Mouse (Mus musculus) forebrain, embryonic 16.5 days (tissue): Measurements from ENCODE around the gene Actb. TPM values are rescaled to one million over a fixed set of nuclear protein-coding genes. Genes with fewer than 3 reads are reported as not detected.

ENCODE experiments used
- ATAC-seq: fragments of 200-750 bp; cut with Nextera tagmentation; 2 replicates; pipeline ENCODE4 v1.8.0; 2017; ENCODE audit warnings: mild to moderate bottlenecking, moderate library complexity
- H3K27ac ChIP-seq: fragments of 300-500 bp; sonication (generic); 2 replicates; pipeline ENCODE4 v1.5.1; 2014; ENCODE audit warnings: low read length, control low read depth
- H3K27me3 ChIP-seq: fragments of 300-500 bp; sonication (generic); replicated peaks from 2 replicates; pipeline ENCODE4 v1.6.1; 2014; ENCODE audit warnings: low read length; ENCODE audit not compliant: control insufficient read depth, insufficient read depth
- H3K36me3 ChIP-seq: fragments of 300-500 bp; sonication (generic); 2 replicates; pipeline ENCODE4 v1.6.1; 2014; ENCODE audit not compliant: control insufficient read depth, insufficient read depth
- H3K4me1 ChIP-seq: fragments of 300-500 bp; sonication (generic); replicated peaks from 2 replicates; pipeline ENCODE4 v1.6.1; 2014; ENCODE audit warnings: low read length; ENCODE audit not compliant: control insufficient read depth, insufficient read depth
- H3K4me2 ChIP-seq: fragments of 300-500 bp; sonication (generic); 2 replicates; pipeline ENCODE4 v1.6.1; 2014; ENCODE audit warnings: mild to moderate bottlenecking, low read length, control low read depth
- H3K4me3 ChIP-seq: fragments of 300-500 bp; sonication (generic); replicated peaks from 2 replicates; pipeline ENCODE4 v1.5.1; 2014; ENCODE audit warnings: mild to moderate bottlenecking, low read length, control low read depth
- H3K9ac ChIP-seq: fragments of 300-500 bp; sonication (generic); replicated peaks from 2 replicates; pipeline ENCODE4 v1.6.1; 2014; ENCODE audit warnings: low read depth, low read length, control low read depth
- H3K9me3 ChIP-seq: fragments of 300-500 bp; sonication (generic); 2 replicates; pipeline ENCODE4 v1.6.1; 2016; ENCODE audit warnings: low read length; ENCODE audit not compliant: control insufficient read depth
- WGBS: fragments of 180-500 bp; shearing (Covaris S2); extraction: QIAGEN DNeasy Blood & Tissue Kit; methylation state at CpG from one replicate; pipeline ENCODE4 v1.1.7; 2014; 5-methylcytosine and 5-hydroxymethylcytosine counted together
- polyA plus RNA-seq: library from polyadenylated mRNA; unstranded; fragments of >200 nt; fragmentation: Nextera tagmentation; extraction: Ambion mirVana; gene quantifications from 2 replicates; pipeline ENCODE4 v1.2.1, GENCODE M21; 2015

The Actb gene
- polyA plus RNA-seq, 1 experiment from 2014 or later = 15,087 TPM

GRCm38 (mm10) chr5:142912739-142913138 is 6.2 kb upstream of the Actb start:
- H3K4me3 ChIP-seq = no peak overlapping the region
- H3K36me3 ChIP-seq = no peaks in the 10 kb centered on the region
- 85% methylated on average over 4 of the region's 4 CpGs for WGBS

GRCm38 (mm10) chr5:142912320-142912719 is 5.8 kb upstream of the Actb start:
- Histone ChIP-seq H3K4me1 (peaks cover 12% of the 10 kb centered on the region), H3K27ac (no peak overlapping the region), H3K9ac (no peak overlapping the region), H3K4me2 (no peak overlapping the region), H3K27me3 (no peaks in the 10 kb centered on the region), H3K36me3 (no peaks in the 10 kb centered on the region), H3K4me3 (no peak overlapping the region), H3K9me3 (no peaks in the 10 kb centered on the region)
- no peak for ATAC-seq
- 94% methylated on average over 3 of the region's 3 CpGs for WGBS

More at GRCm38 (mm10) chr5:142912739-142913138, 6.2 kb upstream of the Actb start:
- ATAC-seq = no peak
- Histone ChIP-seq H3K27ac (no peak overlapping the region), H3K4me2 (no peak overlapping the region), H3K4me1 (peaks cover 8% of the 10 kb centered on the region), H3K27me3 (no peaks in the 10 kb centered on the region), H3K9me3 (no peaks in the 10 kb centered on the region), H3K9ac (no peak overlapping the region)

- Histone ChIP-seq H3K9me3 (no peaks in the 10 kb centered on the region), H3K4me3 (no peak overlapping the region), H3K27ac (no peak overlapping the region), H3K36me3 (no peaks in the 10 kb centered on the region), H3K9ac (no peak overlapping the region), H3K4me2 (no peak overlapping the region), H3K27me3 (no peaks in the 10 kb centered on the region), H3K4me1 (peaks cover 17% of the 10 kb centered on the region)
- no peak for ATAC-seq
- WGBS = 90% methylated on average over 2 of the region's 2 CpGs
Observed at GRCm38 (mm10) chr5:142911629-142912028, 5.1 kb upstream of the Actb start.

GRCm38 (mm10) chr5:142909576-142910278 is 3.2 kb upstream of the Actb start:
- Histone ChIP-seq H3K27ac (0 out of 2 replicates have a peak overlapping the region, but pooled peaks have one; percentile 15), H3K36me3 (peaks cover under 1% of the 10 kb centered on the region; the same call in 1 of the 2 replicates), H3K27me3 (no peaks in the 10 kb centered on the region), H3K9me3 (no peaks in the 10 kb centered on the region), H3K4me2 (no peak overlapping the region), H3K9ac (no peak overlapping the region), H3K4me3 (no peak overlapping the region), H3K4me1 (peaks cover 19% of the 10 kb centered on the region)
- 74% methylated on average over 8 of the region's 8 CpGs for WGBS
- no peak for ATAC-seq

GRCm38 (mm10) chr5:142908941-142909575 is 2.5 kb upstream of the Actb start:
- Histone ChIP-seq H3K4me1 (peaks cover 25% of the 10 kb centered on the region), H3K4me3 (no peak overlapping the region), H3K27me3 (no peaks in the 10 kb centered on the region), H3K4me2 (no peak overlapping the region), H3K27ac (peak overlapping the region; percentile 16; the same call in 1 of the 2 replicates), H3K9ac (no peak overlapping the region), H3K9me3 (no peaks in the 10 kb centered on the region), H3K36me3 (peaks cover 6% of the 10 kb centered on the region)
- WGBS = 32% methylated on average over 5 of the region's 5 CpGs
- ATAC-seq = no peak

- H3K9ac ChIP-seq = peak overlapping the region; percentile 83
- H3K36me3 ChIP-seq = peaks cover 11% of the 10 kb centered on the region
- H3K9me3 ChIP-seq = no peaks in the 10 kb centered on the region
- H3K27me3 ChIP-seq = no peaks in the 10 kb centered on the region
- H3K27ac ChIP-seq = peak overlapping the region; percentile 100
- no peak for ATAC-seq
- H3K4me2 ChIP-seq = peak overlapping the region; percentile 91
- H3K4me3 ChIP-seq = no peak overlapping the region
- peaks cover 34% of the 10 kb centered on the region for H3K4me1 ChIP-seq
- 59% methylated on average over 5 of the region's 5 CpGs for WGBS
Observed at GRCm38 (mm10) chr5:142907803-142908559, 1.4 kb upstream of the Actb start.

GRCm38 (mm10) chr5:142907048-142907802 is 671 bp upstream of the Actb start:
- peak; percentile 23 for ATAC-seq

GRCm38 (mm10) chr5:142905725-142906531 is 626 bp downstream of the Actb start:
- H3K36me3 ChIP-seq = peaks cover 26% of the 10 kb centered on the region
- H3K9ac ChIP-seq = peak overlapping the region; percentile 100
- no peaks in the 10 kb centered on the region for H3K27me3 ChIP-seq
- peak overlapping the region; percentile 100 for H3K4me3 ChIP-seq
- peaks cover 43% of the 10 kb centered on the region for H3K4me1 ChIP-seq
- peak overlapping the region; percentile 64; the same call in 1 of the 2 replicates for H3K4me2 ChIP-seq
- peak overlapping the region; percentile 100 for H3K27ac ChIP-seq
- H3K9me3 ChIP-seq = no peaks in the 10 kb centered on the region
- WGBS = under 1% methylated on average over 75 of the region's 84 CpGs
- peak; percentile 84 for ATAC-seq

More at GRCm38 (mm10) chr5:142907048-142907802, 671 bp upstream of the Actb start:
- Histone ChIP-seq H3K4me1 (peaks cover 42% of the 10 kb centered on the region), H3K9me3 (no peaks in the 10 kb centered on the region), H3K27me3 (no peaks in the 10 kb centered on the region), H3K4me2 (peak overlapping the region; percentile 91), H3K9ac (peak overlapping the region; percentile 83), H3K36me3 (peaks cover 19% of the 10 kb centered on the region), H3K27ac (peak overlapping the region; percentile 100), H3K4me3 (peak overlapping the region; percentile 100)
- WGBS = 14% methylated on average over 14 of the region's 14 CpGs
